Mouse (Mus musculus): ENCODE measurements around the gene Pusl1. TPM values are rescaled to one million over a fixed set of nuclear protein-coding genes. Genes with fewer than 3 reads are reported as not detected.

The Pusl1 gene
- total RNA-seq, 2 experiments from 2014 or later: 11.5 to 14.1 TPM

DNA sequence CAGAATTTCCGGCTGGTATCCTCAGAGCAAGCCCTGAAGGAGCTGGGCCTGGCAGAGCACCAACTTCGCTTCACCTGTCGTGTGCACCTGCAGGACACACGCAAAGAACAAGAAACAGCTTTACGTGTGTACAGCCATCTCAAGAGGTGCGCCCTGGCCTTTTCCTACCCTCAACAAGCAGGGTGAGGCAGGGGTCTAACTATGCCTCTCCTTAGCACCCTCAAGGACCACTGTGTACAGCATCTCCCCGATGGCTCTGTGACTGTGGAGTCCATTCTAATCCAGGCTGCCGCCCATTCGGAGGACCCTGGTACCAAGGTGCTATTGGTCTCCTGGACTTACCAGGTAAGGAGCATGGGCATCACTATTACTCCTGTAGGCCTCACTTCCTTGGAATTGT lies 3.4 kb downstream of the Pusl1 start:
- ATAC-seq (ENCODE audit: poor library complexity, severe bottlenecking): no peak

DNA sequence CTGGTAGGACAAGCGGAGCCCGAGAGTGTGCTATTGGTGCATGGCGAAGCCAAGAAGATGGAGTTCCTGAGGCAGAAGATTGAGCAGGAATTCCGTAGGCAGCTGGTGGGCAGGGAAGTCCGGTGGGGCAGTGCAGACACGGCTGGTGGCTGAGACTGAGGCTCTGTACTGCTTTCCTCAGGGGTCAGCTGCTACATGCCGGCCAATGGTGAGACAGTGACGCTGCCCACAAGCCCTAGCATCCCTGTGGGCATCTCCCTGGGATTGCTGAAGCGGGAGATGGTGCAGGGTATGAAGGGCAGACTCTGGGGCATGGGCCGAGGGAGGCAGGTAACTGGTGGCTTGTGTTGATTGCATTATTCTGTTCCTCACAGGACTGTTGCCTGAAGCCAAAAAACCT lies 3.9 kb downstream of the Pusl1 start:
- no peak for ATAC-seq (ENCODE audit: poor library complexity, severe bottlenecking)

DNA sequence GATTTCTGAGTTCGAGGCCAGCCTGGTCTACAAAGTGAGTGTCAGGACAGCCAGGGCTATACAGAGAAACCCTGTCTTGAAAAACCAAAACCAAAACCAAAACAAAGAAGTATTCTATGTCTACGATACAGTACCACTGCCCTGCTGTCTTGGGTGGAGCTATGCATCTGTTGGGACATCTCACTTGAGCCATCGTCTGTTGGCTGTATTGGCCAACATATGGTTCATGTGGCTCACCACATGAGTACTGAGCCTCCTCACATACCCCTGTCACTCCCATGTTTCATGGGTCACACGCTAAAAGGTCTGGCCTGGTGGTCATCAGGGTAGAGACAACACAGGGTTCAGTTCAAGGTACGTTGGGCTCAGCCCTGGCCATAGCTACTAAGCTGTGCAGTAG lies 5.3 kb downstream of the Pusl1 start:
- ATAC-seq (ENCODE audit: poor library complexity, severe bottlenecking): peak; percentile 93

DNA sequence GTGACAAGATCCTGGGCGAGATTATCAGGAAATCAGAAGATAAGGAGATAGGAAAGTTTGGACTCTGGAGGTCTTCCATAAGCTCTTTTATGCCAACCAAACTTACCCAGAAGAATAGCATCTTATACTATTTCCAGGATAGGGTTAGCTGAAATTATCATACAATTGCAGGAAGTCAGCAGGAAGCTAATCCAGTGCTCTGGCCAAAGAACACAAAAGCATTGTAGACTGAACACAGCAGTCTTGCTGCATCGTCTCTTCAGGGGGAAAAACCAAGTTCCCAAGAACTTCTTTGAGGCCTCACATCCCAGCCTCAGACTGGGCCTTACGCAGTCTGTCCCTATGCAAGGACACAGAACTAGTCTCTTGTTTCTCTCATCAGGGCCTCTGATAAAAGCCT lies 8.0 kb downstream of the Pusl1 start:
- no peak for ATAC-seq (ENCODE audit: poor library complexity, severe bottlenecking)

DNA sequence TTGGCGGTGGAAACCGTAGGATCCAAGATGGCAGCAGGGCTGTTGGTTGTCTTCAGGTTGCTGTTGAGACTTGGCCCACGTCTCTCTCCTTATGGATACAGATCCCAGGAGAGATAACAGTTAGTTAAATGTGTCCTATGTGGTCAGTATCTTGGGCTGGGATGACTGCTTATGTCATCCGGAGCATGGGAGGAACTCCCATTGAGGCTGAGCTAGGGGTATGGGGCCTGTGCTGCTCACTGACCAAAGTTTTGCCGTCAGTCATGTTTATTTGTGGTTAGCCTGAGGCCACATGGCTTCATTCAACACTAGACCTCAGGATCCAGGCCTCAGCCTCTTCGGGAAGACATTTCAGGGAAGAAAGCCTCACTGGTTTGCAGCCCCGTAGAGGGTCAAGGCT lies 20.2 kb downstream of the Pusl1 start:
- no peak for ATAC-seq (ENCODE audit: poor library complexity, severe bottlenecking)

DNA sequence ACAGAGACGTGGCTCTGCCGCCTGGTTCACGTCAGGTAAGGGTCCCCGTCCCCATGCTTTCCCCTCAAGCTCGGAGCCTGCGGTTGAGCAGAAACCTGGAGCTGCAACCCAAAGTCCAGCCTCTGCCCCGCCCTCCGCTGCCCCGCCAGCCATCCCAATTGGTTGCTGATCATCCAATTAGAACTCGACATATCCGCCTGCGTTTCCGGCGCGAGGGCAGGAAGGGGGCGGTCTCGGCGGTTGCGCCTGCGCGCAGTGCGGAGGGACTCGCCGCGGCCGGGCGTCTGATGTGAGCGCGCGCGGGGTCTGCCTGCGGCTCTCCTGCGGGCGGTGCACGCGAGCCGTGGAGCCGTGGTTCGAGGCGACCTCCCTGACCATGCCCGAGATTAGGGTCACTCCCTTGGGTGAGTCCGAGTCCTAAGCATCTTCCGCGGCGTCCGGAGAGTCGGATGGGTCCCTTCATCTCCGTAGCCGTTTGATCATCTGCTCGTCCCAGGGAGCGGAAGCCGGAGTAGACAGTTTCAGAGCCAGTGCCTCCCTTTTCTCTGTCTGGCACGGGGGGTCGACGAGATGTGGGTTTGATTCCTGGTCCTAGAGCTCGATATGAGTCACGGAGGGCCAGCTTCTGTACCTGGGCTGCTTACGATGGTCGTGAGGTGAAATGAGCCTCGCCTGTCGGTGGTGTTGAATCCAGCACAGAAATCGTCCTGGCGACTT lies 22.1 kb downstream of the Pusl1 start, which contains the start of the genes Cptp and Ints11:
Gene Cptp (minus strand): TSS at position 124 of the 717 bp plus-strand sequence.
Gene Ints11 (plus strand): TSS at position 230 of the 717 bp plus-strand sequence.
- peak; percentile 98 for ATAC-seq (ENCODE audit: poor library complexity, severe bottlenecking)

DNA sequence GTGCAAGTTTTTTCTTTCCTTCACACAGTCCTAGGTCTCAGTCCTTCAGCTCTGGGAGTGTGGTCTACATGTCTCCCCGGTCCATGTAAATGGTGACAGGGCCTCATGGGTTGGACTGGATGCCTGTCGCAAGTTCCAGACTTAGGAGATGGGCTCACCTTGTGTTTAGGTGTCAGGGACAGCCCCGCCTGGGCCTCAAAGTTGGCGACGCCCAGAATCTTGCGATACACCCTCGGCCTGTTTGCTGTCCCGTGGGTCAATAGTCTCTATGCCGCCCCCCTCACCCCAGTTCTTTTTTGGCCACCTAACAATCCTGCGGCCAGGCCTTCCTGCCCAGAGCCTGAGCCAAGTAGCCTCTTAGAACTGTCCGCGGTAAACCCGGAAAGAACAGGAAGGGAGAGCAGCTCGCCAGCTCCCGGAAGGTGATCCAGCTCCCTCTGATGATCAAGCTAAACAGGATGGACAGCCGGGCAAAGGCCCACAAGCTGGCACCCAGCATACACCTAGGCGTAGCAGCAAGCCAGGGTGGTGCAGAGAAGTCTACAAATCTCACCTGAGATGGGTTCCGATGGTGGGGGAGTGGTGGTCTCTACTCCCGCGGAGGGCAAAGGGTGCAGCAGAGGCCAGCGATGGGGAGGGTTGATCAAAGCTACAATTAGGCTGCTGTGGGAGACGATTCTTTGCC lies 22.8 kb downstream of the Pusl1 start:
- peak; percentile 30 for ATAC-seq (ENCODE audit: poor library complexity, severe bottlenecking)

DNA sequence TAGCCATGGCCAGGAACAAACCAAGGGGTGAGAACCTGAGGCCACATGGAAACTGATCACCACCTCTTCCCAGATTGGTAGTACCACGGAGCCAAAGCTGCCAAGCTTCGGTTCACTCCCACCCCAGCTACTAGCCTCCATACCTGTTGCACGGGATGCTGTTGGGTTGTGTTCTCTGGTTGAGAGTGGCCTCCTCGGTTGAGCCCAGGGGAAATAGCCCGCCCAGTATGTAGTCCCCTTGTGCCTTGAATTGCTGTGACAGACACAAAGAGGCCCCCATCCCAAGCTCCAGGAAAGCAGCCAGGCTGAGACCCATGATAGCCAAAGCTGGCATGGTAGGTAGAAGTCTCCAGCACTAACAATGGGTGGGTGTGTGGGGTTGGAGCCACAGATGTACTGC lies 28.6 kb downstream of the Pusl1 start, which contains the start of gene Tas1r3:
Gene Tas1r3 (minus strand): TSS at position 362 of the 400 bp plus-strand sequence.
- ATAC-seq (ENCODE audit: poor library complexity, severe bottlenecking): no peak

DNA sequence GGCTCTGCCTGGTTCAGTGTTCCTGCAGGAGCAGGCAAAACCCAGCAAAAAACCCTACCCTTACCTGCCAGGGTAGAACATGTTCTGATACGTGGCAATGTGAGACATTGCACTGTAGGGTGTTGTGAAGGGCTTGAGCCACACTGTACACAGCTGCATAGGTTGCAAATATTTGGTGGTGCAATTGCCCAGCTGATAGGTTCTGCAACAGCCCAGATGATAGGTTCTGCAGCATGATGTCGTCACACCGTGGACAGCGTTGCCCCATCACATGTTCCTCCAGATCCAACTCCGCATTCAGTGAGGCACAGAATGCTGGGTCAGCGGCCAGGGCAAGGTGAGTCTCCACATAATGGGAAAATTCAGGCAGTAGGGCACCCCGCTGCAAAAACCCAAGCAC lies 29.8 kb downstream of the Pusl1 start:
- ATAC-seq (ENCODE audit: poor library complexity, severe bottlenecking): peak; percentile 92

DNA sequence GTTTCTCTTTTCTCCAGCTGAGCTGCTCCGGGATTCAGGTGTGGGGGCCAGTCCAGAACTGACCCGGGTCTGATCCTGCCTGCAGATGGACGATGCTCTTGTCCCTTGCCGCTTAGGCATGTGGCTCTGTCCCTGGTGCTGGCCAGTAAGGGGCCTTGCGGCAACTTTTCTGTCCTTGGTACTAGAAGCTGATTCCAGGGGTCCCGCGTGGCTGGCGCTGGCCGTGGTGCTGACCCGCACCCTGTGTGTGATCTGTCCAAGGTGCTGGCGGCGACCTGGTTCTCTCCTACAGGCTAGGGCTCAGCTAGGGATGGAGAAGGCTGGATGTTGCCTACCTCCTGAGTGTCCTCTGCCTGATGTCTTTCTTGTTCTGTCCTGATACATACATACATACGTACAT lies 32.3 kb downstream of the Pusl1 start:
- ATAC-seq (ENCODE audit: poor library complexity, severe bottlenecking): no peak

DNA sequence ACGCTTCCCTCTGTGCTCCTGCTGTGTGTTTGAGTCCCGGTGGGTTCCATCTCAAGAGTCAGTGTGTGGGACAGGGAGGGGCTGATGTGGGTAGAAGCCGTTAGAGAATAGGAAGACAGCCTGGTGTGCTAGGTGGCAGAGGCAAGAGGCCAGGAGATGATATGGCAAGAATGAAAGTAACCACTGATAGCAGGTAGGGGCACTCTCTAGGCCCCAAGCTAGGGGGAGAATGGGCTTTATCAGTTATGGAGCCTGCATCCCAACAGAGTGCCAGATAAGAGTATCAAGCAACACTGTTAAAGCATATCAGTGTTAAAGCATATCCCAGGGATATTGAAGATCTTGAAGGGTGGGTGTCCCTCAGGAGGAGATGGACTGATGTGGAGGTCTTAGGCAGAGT lies 34.7 kb downstream of the Pusl1 start:
- no peak for ATAC-seq (ENCODE audit: poor library complexity, severe bottlenecking)

DNA sequence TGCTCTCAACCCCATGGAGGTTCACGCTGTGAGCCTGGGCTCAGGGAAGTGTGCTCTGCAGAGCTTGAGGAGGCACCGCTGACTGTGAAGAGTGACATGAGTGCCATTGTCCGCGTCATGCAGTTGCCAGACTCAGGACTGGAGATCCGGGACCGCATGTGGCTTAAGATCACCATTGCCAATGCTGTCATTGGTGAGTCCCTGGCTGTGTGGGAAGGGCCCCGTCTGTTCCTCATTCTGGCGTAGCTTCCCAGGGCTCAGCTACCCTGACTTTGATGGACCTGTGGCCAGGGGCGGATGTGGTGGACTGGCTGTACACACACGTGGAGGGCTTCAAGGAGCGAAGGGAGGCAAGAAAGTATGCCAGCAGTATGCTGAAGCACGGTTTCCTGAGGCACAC lies 35.5 kb downstream of the Pusl1 start:
- ATAC-seq (ENCODE audit: poor library complexity, severe bottlenecking): no peak

DNA sequence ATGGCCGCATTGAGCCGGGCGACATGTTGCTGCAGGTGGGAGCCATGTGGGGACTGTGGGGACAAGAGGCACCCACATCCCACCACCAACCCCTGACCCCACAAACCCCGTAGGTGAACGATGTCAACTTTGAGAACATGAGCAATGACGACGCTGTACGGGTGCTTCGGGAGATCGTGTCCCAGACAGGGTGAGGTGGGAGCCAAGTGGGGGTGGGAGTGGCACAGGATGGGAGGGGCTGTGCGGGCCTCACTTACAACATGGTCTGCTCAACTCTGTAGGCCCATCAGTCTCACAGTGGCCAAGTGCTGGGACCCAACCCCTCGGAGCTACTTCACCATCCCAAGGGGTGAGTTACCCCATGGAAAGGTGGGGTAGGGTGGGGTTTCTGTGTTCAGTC lies 36.6 kb downstream of the Pusl1 start:
- no peak for ATAC-seq (ENCODE audit: poor library complexity, severe bottlenecking)

DNA sequence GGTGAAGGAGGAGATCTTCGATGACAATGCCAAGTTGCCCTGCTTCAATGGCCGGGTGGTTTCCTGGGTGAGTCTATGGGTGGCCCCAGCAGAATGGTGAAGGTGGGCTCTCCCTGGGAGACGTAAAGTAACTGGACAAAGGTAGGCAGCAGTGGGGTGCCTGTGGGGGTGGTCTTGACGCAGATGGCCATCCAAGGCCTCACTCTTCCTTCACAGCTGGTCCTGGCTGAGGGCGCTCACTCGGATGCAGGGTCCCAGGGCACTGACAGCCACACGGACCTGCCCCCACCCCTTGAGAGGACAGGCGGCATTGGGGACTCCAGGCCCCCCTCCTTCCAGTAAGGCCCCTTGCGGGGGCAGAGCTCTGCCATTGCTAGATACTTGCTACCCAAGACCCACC lies 38.2 kb downstream of the Pusl1 start:
- ATAC-seq (ENCODE audit: poor library complexity, severe bottlenecking): no peak

DNA sequence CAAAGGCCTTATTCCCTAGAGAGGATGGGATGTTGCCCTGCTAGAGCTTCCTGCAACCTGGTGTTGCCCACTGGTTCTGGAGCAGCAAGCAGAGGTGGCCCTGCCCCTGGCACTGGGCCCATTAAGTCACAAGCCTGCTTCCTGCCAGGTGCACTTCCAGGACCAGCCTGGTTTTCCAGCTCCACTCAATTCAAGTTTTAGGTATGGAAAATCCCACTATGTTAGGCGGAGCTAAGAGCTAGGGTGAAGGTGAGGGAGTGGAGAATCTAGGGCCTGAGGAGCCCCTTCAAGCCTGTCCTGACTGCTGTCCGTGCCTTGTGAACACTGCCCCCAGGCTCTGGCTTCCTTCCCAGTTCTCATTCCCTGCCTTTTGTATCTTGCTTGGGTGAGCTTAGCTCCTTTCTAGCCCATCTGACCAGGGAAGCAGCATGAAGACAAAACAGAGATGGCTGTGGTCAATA lies 39.6 kb downstream of the Pusl1 start:
- ATAC-seq (ENCODE audit: poor library complexity, severe bottlenecking): no peak

DNA sequence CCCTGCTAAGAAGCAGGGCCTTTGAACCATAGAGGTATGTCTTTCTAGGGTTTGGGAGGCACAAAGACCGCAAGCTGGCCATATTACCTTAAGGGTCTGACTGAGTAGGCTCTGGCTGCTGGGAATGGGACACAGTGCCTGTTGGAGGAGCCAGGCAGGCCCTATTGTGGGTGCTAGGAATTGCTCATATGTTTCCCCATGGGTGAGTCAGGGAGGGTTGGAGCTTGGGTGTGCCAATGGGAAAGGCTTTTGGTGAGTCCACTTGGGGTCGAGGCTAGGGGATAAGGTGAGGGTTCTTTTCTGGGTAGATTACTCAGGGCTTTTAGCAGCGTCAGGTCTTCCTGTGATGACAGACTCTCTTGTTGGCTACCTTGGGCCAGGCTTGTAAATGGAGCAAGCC lies 40.2 kb downstream of the Pusl1 start:
- no peak for ATAC-seq (ENCODE audit: poor library complexity, severe bottlenecking)

DNA sequence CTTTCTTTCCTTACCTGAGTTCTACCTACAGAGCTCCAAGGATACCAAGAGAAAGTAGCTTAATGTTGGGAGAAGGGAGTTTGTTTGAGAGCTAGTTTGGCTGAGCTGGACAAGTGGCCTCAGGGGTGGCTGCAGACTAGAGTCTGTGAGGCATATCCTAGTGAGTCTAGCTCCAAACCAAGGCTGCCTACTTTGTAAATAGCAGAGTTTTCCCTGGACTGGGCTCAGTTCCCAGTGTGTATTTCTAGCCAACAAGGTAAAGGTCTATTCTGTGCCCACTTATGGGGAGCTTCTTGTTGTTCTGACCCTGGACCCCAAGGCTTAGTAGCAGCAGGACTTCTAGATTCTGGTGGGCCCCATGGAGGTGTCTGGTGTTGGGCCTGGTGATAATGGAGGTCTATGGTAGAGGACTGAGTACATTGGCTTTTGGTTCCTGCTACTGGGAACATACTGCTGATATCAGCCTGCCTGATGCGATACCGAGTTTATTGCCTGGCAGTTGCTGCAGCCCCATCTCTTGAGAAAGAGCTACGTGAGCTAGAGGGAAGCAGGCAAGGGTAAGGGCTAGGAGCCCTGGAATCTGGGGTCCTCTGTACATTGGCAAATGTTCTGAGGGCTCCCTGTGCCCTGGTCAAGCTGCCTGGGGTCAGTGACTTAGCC lies 41.7 kb downstream of the Pusl1 start:
- no peak for ATAC-seq (ENCODE audit: poor library complexity, severe bottlenecking)

DNA sequence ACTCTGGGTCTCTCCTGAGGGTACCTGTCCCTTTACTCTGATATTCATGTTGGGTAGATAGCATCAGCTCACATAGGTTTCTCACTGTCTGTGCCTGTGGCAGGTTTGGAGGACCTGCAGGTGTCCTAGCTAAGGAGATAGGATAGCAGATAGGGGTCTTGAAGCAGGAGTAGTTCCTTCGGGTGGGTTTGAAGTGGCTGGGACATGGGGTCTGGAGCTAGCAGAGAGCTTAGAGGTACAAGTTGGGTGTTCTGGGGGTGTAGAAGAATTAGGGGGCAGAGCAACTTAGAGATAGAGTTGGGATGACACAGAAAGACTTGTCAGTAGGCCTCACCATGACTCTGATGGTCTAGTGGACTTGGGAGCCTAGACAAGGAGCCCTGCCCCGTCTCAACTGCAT lies 42.2 kb downstream of the Pusl1 start:
- ATAC-seq (ENCODE audit: poor library complexity, severe bottlenecking): no peak

DNA sequence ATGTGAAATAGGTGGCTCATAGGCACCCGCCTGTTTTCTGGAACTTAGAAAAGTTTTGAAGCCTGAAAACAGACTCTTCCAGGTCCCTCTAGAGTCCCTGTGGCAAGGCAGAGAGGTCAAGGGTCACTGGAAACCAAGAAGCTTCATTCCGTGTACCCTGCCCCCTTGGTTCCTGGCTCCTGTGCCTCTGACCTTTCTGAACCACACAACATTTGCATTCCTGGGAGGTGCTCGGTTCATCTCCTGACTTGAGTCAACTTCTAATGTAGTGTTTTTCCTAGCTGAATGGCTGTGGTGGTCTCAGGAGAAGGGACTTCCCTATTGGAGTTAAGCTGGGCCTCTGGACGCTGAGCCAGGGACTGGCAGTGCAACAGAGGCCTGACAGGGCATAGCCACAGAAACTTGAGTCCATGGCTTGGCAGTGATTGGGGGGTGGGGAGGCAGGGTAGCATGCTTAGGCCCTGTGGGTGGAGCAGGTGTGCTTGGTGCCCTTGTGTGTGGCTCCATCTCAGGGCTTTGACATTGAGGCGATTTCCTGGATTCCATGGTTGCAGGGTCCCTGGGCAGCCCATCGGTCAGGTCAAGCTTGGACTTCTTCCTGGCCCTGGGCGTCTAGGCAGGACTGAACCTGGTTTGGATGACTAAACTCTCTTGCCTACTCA lies 43.0 kb downstream of the Pusl1 start:
- no peak for ATAC-seq (ENCODE audit: poor library complexity, severe bottlenecking)

DNA sequence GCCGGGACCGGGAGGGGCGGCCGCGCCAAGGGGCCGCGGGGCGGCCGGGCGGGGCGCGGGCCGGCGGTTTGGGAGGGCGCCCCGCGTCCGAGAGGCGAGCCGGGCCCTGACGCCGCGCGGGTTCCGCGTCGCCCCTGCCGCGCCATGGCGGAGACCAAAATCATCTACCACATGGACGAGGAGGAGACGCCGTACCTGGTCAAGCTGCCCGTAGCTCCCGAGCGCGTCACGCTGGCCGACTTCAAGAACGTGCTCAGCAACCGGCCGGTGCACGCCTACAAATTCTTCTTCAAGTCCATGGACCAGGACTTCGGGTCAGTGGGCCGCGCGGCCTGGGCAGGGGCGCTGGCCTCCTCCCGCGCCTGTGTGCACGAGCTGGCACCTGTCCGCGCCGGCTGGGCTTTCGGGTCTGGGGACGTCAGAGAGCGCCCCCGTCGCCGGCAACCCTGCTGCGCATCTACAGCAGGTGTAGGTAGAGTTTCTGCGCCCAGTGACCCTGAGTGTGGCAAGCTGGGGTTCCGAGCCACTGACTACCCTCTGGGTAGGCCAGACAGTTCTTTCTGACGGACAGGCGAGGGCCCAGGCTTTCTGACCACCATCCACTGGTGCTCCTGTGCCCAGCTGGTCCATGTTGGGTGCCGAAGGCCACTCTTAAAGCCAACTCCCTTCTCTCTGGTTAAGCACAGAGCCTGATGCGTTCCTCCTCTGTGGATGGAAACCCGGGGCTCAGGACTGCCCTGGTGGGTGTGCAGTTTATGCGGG lies 43.8 kb downstream of the Pusl1 start:
- ATAC-seq (ENCODE audit: poor library complexity, severe bottlenecking): peak; percentile 25

Data from megakaryocyte, adult 5-6 weeks (primary cell).